Mouse (Mus musculus) gastrocnemius, postnatal 4 days (tissue): Measurements from ENCODE around the gene Smarcd3. TPM values are rescaled to one million over a fixed set of nuclear protein-coding genes. Genes with fewer than 3 reads are reported as not detected.
"Not testable (repeated sequence)": the region's sequence is repeated elsewhere in the genome, so short reads cannot be mapped to it uniquely, and the experiment has no call there.

ENCODE experiments used
- DNase-seq, 2 experiments: peaks; one replicate each; pipeline ENCODE4 v3.0.0; 2021 to 2022; ENCODE audit warnings: low spot score in 2 of 2, mixed read lengths in 2 of 2
- microRNA-seq: library from miRNA; unstranded; fragments of <30 nt; microRNA quantifications from one replicate; pipeline ENCODE4 v1.2.0, GENCODE M21; 2021
- total RNA-seq, 2 experiments: library from RNA; stranded (reverse); gene quantifications; 2 replicates each; pipeline ENCODE4 v1.2.3; 2021

Smarcd3 gene
- total RNA-seq, 2 experiments from 2014 or later, result 131 to 137 TPM

GRCm38 (mm10) chr5:24576801-24577182 is 47.4 kb downstream of the Smarcd3 start:
- DNase-seq, result peak in 1 of 2 experiments; percentile 47

DNA sequence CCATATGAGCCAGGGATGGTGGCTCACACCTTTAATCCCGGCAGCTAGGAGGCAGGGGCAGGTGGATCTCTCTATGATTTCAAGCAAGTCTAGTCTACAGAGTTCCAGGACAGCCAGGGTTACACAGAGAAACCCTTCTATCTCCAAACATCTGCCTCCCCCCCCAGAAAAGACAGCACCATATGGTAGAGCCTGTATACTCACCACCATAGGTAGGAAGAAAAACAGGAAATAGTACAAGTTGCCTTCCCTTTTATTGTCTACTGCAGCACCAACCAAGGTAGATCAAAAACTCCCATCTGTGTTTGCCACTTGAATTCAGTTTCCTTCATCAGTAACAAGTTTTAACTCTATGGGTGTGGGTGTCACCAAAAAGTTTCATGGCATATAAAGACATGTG is 48.3 kb downstream of the Smarcd3 start:
- DNase-seq, result no peak

- DNase-seq, result no peak
These were observed 67.5 kb downstream of the Smarcd3 start, which contains the start of gene 4931409K22Rik for GRCm38 (mm10) chr5:24556709-24557108. Gene 4931409K22Rik, minus strand, starts transcription at chr5:24556809.

- DNase-seq, result not testable (repeated sequence)
These were observed 68.9 kb downstream of the Smarcd3 start for GRCm38 (mm10) chr5:24555335-24555734.

DNA sequence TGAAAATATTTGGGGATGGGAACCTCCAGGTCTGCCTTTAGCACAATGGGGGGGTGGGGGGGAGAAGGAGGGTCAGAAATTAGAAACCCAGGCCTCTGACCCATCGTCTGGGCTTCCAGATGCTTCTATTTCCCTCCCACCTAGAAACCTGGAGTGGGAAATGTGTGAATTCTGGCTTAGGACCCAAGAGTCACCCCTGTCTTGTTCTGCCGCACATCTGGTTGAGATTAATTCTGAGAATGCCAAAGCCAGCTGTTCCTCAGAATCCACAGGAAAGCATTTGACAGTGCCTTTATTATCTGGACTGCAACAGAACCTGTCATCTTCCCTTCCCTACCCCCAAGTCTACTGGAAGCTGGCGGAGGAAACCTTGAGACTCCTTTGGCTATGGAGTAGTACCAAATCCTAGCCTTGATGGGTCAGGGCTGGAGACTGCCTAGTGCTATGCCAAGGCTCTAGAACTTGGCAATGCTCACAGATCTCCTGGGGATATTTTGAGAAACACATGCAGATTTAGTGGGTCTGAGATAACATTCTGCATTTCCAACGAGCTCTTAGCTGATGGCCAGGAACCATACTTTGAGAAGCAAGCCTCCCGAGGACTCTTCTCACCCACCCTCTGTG is 70.5 kb downstream of the Smarcd3 start:
- DNase-seq, result no peak

GRCm38 (mm10) chr5:24551317-24551688 is 72.9 kb downstream of the Smarcd3 start:
- no peak for DNase-seq

- peak in 1 of 2 experiments; percentile 64 for DNase-seq
These were observed 73.5 kb downstream of the Smarcd3 start for GRCm38 (mm10) chr5:24550598-24551316.

GRCm38 (mm10) chr5:24542643-24543042 is 81.6 kb downstream of the Smarcd3 start:
- DNase-seq, result no peak

- no peak for DNase-seq
These were observed 83.1 kb downstream of the Smarcd3 start for GRCm38 (mm10) chr5:24541144-24541569.

Small RNAs within 50 kb of the gene (microRNA-seq; reads per million reads assigned to microRNA genes)
- gene Mir671, result 120 reads per million, percentile 53 among the genes with 10 or more reads in this experiment

Other genes starting within 250 kb of the Smarcd3 start
- under 1 TPM; 0.67 to 0.86 TPM for gene Atg9b, start 232.3 kb downstream of the Smarcd3 start, total RNA-seq
- 10 to 100 TPM; 48.0 to 51.9 TPM for gene Abcb8, start 230.7 kb downstream of the Smarcd3 start, total RNA-seq
- gene Asic3, start 211.0 kb downstream of the Smarcd3 start, total RNA-seq, result under 1 TPM; 0.22 to 0.52 TPM
- gene Cdk5, start 200.9 kb downstream of the Smarcd3 start, total RNA-seq, result 10 to 100 TPM; 24.4 to 25.7 TPM
- 10 to 100 TPM; 40.3 to 42.6 TPM for gene Slc4a2, start 200.6 kb downstream of the Smarcd3 start, total RNA-seq
- 100 to 1,000 TPM; 129 to 132 TPM for gene Fastk, start 179.1 kb downstream of the Smarcd3 start, total RNA-seq
- 1 to 10 TPM; 6.7 to 7.0 TPM for gene Tmub1, start 176.6 kb downstream of the Smarcd3 start, total RNA-seq
- 10 to 100 TPM; 80.9 to 90.9 TPM for gene Agap3, start 172.2 kb downstream of the Smarcd3 start, total RNA-seq
- gene Gbx1, start 97.2 kb downstream of the Smarcd3 start, total RNA-seq, result under 1 TPM in 1 of 2 experiments, not detected in 1; 0.10 TPM
- 10 to 100 TPM; 32.8 to 34.8 TPM for gene Asb10, start 83.4 kb downstream of the Smarcd3 start, total RNA-seq
- not detected for gene 4931409K22Rik, start 67.6 kb downstream of the Smarcd3 start, total RNA-seq
- 10 to 100 TPM; 60.6 to 61.0 TPM for gene Abcf2, start 46.9 kb downstream of the Smarcd3 start, total RNA-seq
- gene Chpf2, start 37.7 kb downstream of the Smarcd3 start, total RNA-seq, result 10 to 100 TPM; 34.4 to 36.7 TPM
- gene Nub1, start 61.1 kb upstream of the Smarcd3 start, total RNA-seq, result 10 to 100 TPM; 29.1 to 29.2 TPM
- 1 to 10 TPM; 2.1 to 2.3 TPM for gene Wdr86, start 106.3 kb upstream of the Smarcd3 start, total RNA-seq
- gene Crygn, start 133.6 kb upstream of the Smarcd3 start, total RNA-seq, result not detected
- gene Rheb, start 218.2 kb upstream of the Smarcd3 start, total RNA-seq, result 10 to 100 TPM; 66.3 to 70.2 TPM